Mouse (Mus musculus) bone marrow, adult 2 months (tissue): ENCODE measurements around the gene Ankrd54. TPM values are rescaled to one million over a fixed set of nuclear protein-coding genes. Genes with fewer than 3 reads are reported as not detected.
"Not testable (repeated sequence)": the region's sequence is repeated elsewhere in the genome, so short reads cannot be mapped to it uniquely, and the experiment has no call there.

ENCODE experiments used
- H3K27ac ChIP-seq: fragments of 200-500 bp; 2 replicates; pipeline ENCODE4 v1.5.1; 2012; ENCODE audit warnings: low read depth, mild to moderate bottlenecking, control low read depth, inconsistent platforms, low read length; ENCODE audit not compliant: control insufficient read depth, poor library complexity, insufficient read depth
- H3K4me1 ChIP-seq: fragments of 200-500 bp; 2 replicates; pipeline ENCODE4 v1.6.1; 2011; ENCODE audit warnings: low read length; ENCODE audit not compliant: control insufficient read depth, insufficient read depth
- H3K4me3 ChIP-seq: fragments of 200-500 bp; replicated peaks from 2 replicates; pipeline ENCODE3; 2011; ENCODE audit warnings: mild to moderate bottlenecking, low read depth, low read length, control low read depth; ENCODE audit not compliant: control insufficient read depth
- CTCF ChIP-seq: fragments of 200-500 bp; IDR thresholded peaks from 2 replicates; pipeline ENCODE4 v1.5.1; 2011; ENCODE audit warnings: low read length, control low read depth; ENCODE audit not compliant: control insufficient read depth, insufficient read depth
- POLR2A ChIP-seq: fragments of 200-500 bp; IDR thresholded peaks from 2 replicates; pipeline ENCODE4 v1.6.1; 2011; ENCODE audit warnings: low read depth, mild to moderate bottlenecking, control low read depth, low read length, borderline replicate concordance; ENCODE audit not compliant: control insufficient read depth
- WGBS: fragments of 180-500 bp; shearing (Covaris S2); methylation state at CpG from one replicate; pipeline ENCODE4 v1.1.7; 2018; 5-methylcytosine and 5-hydroxymethylcytosine counted together
- polyA plus RNA-seq: library from polyadenylated mRNA; stranded (reverse); fragments of >200 nt; gene quantifications from 2 replicates; pipeline ENCODE4 v1.2.4, GENCODE M21; 2011; ENCODE audit warnings: low replicate concordance; ENCODE audit not compliant: missing spikeins, insufficient read depth, insufficient read length

The Ankrd54 gene
- polyA plus RNA-seq, 1 experiment: 43.4 TPM

DNA sequence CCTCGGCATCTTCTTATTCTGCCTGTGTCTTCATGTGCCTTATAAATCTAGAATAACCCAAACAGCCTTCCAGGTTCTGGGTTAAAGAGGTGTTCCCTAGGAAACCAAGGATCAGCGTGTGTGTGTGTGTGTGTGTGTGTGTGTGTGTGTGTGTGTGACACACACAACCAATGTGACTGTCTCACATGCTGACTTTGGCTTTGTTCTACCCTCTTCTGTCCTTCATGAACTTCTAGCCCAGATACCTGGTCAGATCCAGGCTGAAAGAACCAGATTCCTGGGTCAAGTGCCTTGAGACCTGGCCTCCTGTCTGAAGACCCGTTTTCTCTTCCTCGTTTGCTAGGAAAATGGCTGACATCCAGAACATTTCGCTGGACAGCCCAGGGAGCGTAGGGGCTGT is 21.1 kb downstream of the Ankrd54 start, which contains the start of gene Galr3:
TSS of gene Galr3 (plus strand) at position 301 of the 400 bp plus-strand sequence.
- TF ChIP-seq CTCF: no peak
- TF ChIP-seq POLR2A: no peak
- Histone ChIP-seq H3K4me3 (peak within 1 kb of the TSS; percentile 7), H3K27ac (no peak within 1 kb of the TSS), H3K4me1 (no peaks in the 10 kb centered on the region; the same call in 1 of the 2 replicates)
- 48% methylated on average over 6 of the region's 6 CpGs for WGBS

DNA sequence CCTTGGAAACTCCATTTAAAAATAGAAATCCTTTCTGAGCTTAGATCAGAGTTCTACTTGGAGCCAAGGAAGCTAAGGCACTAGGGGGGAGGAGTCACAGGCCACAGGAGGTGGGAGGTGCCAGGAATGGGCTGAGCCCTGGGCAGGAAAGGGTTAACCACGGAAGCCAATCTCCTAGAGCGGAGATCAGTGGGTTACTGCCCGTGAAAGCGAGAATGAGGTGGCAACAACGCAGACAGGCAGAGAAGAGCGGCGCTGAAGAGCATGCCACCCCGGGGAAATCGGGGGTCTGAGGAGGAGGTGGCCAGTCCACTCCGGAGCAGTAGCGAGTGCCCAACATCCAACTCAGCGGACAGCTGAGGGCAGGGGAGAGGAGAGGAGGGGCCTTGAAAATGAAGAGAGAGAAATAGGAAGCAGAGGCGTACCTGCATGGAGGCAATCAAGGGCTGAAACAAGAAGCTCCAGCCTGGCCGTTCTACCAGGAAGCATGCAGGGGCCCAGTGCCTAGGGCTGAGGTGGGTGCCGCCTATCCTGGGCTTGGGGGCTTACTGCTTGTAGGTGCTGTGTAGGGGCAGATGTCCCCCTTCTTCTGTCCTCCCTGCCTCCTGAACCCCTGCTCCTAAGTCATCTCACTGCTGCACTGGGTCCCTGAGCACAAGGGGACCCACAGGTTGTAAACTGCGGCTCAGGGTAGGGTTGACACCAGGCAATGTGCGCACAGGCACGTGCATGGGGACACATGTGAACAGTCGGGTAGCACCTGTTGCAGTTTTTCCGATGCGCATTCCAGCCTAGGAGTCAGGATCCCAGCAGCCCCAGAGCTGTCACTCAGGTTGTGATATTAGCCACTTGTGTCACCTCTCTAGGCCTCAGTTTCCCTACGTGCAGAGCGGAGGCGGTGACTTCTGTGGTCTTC is 21.9 kb downstream of the Ankrd54 start:
- H3K27ac ChIP-seq: no peak overlapping the region
- peak overlapping the region; percentile 7 for H3K4me3 ChIP-seq
- TF ChIP-seq CTCF (no peak), POLR2A (no peak)
- WGBS: 6% methylated on average over 24 of the region's 24 CpGs
- no peaks in the 10 kb centered on the region; the same call in 1 of the 2 replicates for H3K4me1 ChIP-seq

DNA sequence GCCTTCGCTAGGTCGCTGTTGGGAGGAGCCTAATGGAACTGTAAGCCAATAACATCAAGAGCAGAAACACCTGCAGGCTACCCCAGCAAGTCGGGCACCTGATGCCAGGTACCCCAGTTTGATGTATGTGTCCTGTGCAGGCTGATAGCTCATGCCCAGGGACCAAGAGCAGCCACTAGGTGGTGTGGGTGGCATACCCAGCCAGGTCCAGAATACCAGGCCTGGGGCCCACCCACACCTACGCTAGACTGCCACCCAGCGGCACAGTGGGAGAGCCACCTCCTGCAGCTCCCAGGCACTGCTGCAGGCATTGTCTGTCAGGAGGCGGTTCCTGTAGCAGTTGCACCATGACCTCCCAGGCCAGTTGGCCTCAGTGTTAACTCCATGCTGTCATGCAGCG is 23.8 kb downstream of the Ankrd54 start:
- Histone ChIP-seq H3K27ac (no peak overlapping the region), H3K4me1 (no peaks in the 10 kb centered on the region; the same call in 1 of the 2 replicates), H3K4me3 (no peak overlapping the region)
- TF ChIP-seq CTCF (peak; percentile 99), POLR2A (no peak)
- WGBS: 4% methylated on average over 7 of the region's 7 CpGs

DNA sequence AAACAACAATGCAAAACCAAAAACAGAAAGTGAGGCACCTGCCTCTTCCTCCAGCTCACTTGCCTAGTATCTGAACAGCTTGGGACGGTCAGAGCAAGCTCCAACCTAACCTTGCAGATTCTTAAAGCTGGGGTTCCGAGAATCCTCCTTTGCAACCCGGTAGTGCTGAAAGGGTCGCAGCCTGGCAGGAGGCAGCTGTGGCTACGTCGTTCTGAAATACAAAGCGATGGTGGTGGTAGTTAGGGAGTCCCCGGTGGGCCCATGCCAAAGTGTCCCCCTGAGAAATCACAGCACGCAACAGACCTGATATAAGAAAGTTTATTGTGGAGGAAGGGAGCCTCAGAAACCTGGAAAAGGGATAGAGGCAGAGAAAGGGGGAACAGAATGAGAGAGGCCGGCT is 24.4 kb downstream of the Ankrd54 start:
- 66% methylated on average over 10 of the region's 10 CpGs for WGBS
- H3K27ac ChIP-seq: no peak overlapping the region
- H3K4me3 ChIP-seq: no peak overlapping the region
- H3K4me1 ChIP-seq: no peaks in the 10 kb centered on the region; the same call in 1 of the 2 replicates
- TF ChIP-seq POLR2A (no peak), CTCF (no peak)

DNA sequence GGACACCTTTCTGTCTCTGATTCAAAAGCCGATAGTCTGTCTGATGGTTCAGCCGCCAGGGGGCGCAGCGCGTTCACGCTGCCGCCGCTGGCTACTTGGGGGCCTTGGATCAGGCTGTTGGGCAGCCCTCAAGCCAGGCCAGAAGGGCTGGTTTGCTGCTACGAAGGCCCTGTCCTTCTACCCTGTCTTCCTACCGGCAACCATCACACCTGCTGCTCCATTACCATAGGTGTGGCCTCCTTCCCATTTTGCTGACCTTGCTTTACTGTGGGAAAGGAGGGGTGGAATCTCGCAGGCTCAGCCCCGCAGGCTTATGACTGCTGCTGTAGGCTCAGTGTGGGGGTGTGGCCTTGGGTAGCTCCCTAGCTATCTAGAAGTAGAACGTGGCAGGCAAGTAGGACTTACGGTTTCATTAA is 24.8 kb downstream of the Ankrd54 start:
- peak; percentile 83 for TF ChIP-seq CTCF
- no peak for TF ChIP-seq POLR2A
- Histone ChIP-seq H3K4me3 (no peak overlapping the region), H3K4me1 (no peaks in the 10 kb centered on the region; the same call in 1 of the 2 replicates), H3K27ac (no peak overlapping the region)
- 8% methylated on average over 14 of the region's 14 CpGs for WGBS

DNA sequence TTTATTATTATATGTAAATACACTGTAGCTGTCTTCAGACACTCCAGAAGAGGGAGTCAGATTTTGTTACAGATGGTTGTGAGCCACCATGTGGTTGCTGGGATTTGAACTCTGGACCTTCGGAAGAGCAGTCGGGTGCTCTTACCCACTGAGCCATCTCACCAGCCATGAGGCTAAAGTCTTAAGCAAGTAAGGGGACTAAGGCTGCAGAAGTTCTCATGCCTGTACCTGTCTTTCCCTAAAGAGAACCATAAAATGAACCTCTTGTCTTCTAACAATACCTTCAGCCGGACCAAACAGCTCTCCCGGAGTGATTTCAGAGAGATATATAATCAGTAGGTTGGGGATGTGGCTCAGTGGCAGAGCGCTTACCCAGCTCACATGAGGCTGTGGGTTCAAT is 30.8 kb downstream of the Ankrd54 start:
- 83% methylated on average over 5 of the region's 5 CpGs for WGBS
- H3K4me1 ChIP-seq, H3K4me3 ChIP-seq, H3K27ac ChIP-seq: not testable (repeated sequence)

DNA sequence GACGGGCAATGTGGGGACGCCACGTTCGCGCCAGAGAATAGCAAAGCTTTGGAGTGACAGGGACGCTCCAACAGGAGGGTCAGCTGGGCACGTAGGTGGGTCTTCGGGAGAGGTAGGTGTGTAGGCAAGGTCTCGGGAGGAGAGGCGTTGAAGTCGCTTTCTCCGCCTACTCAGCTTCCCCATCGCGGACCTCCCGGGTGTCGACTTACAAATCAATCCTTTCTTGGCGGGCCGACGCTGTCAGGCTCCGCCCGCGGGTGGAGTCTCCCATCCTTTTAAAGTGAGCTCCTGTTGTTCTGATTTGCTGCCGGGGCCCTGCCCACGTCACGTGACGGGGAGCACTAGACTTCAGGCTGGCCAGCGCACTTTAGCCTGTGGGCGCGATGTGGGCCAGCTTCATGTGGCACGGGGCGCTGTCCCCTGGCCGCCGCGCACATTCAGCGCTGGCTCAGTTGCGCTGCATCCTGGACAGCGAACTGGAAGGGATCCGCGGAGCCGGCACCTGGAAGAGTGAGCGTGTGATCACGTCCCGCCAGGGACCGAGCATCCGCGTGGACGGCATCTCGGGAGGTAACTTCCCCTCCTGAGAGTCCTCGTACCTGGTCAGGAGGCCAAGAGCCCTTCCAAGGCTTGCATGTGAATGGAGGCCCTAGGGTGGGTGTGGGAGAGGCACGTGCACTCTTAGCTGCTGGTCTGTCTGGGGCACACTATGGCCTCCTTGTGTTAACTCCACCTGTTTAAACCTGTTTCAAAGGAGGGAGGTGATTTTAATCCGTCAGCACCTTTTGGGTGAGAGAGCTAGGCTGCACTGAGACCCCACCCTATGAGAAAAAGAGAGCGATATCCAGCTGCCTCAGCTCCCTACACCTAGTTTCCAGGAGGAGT is 31.9 kb downstream of the Ankrd54 start:
- no peak overlapping the region for H3K27ac ChIP-seq
- H3K4me1 ChIP-seq: no peaks in the 10 kb centered on the region; the same call in 1 of the 2 replicates
- 4% methylated on average over 52 of the region's 52 CpGs for WGBS
- H3K4me3 ChIP-seq: peak overlapping the region; percentile 57
- peak; percentile 53; the same call in 1 of the 2 replicates for TF ChIP-seq POLR2A
- TF ChIP-seq CTCF: no peak

DNA sequence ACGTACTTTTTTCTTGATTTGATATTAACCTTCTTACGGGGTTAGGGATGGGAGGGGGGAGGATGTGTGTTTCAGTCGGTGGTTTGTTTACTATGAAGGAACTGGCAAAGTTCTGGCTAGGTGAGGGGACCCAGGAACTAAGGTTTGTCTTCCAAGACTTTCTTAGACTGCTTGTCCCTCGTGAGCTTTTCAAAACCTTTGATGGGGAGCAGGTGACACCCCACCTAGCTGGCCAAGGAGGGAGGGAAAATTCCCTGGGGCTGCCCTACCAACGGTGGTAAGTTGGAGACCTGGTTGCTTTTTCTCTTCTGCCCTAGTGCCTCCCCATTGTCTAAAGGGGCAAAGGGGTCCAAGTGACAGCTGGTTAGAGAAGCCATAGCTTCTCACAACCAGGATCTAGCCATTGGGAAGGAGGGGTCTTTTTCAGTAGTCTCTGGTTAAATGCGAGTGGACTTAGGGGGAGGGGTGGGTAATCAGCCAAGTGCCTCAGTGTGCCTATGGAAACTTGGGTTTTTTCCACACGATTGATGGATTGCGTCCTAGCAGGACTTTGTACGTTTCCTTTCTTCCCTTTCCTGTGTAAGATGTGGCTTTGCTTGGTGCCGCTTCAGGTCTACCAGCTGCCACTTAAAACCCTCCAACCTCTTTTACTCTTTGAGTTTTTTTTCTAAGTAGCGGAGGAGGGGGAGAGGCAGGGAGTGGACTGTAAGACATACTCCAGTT is 33.0 kb downstream of the Ankrd54 start:
- 7% methylated on average over 11 of the region's 11 CpGs for WGBS
- TF ChIP-seq CTCF (no peak), POLR2A (no peak)
- Histone ChIP-seq H3K27ac (no peak overlapping the region), H3K4me1 (no peaks in the 10 kb centered on the region; the same call in 1 of the 2 replicates), H3K4me3 (peak overlapping the region; percentile 25)
